Mouse (Mus musculus) lung, postnatal 36 days (tissue): ENCODE results near the gene Hddc3.
"Not testable (repeated sequence)": the region's sequence is repeated elsewhere in the genome, so short reads cannot be mapped to it uniquely, and the experiment has no call there.

Source experiments
- DNase-seq: peaks from one replicate; pipeline ENCODE4 v3.0.0; 2022; ENCODE audit warnings: mixed read lengths

Hddc3 gene

DNA sequence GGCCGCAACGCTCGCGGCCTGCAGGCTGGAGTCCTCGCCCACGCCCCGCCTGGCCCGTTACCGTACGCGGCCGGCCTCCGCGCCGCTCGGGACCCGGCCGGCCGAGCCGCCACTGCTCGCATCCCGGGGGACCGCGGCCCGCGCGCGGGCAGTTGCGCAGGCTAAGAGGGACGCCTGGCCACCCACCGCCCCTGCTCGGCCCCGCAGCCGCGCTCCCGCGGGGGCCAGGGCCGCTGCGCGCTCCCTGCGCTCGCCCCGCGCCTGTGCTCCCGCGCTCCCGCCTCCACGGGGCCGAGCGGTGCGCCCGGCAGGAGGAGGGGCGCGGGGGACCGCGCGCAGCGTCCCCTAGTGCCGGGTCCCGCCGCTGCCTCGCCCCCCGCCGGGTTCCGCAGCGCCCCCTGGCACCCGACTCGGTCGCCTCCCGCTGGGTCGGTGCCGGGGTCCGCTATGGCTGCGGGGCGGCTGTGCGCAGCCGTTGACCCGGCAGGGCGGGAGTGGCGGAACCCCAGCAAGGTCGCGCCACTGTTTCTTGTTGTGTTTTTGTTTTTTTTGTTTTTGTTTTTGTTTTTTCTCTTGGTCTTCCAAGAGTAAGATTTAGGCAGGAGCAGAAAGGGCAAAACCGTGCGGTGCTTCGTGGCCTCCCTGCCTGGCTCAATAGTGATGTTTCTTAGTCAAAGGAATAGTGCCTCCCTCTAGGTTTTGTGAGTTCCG lies 28.3 kb downstream of the Hddc3 start, which contains the start of gene Man2a2:
Man2a2 (minus strand) TSS at position 335 of the 711 bp plus-strand sequence.
- peak; percentile 70 for DNase-seq

DNA sequence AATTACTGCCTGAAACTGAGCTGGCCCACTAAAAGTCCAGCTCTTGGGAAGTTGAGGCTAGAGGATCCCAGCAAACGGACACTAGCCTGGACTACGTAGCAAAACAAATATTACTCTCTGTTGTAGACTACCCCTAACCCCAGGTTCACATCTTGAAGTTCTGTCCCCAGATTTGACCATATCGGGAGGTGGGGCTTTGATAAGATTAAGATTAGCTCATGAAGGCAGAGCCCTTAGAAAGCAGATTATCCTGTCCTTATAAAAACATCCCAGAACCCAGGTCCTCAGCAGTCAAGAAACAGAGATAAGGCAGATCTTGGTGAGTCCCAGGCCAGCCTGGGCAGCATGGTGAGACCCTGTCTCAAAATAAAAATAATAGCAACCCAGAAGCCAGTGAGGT lies 29.3 kb downstream of the Hddc3 start:
- no peak for DNase-seq

DNA sequence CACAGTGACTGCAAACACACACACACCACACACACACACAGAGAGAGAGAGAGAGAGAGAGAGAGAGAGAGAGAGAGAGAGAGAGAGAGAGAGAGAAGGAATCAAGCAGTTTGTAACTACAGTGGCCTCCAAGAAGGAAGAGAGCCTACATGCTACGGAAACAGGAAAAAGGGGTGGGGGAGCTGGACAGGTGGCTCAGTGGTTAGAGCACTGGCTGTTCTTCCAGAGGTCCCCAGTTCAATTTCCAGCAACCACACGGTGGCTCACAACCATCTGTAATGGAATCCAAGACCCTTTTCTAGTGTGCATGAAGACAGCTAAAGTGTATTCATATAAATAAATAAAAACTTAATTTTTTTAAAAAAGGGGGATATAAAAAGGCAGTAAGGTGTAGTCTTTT lies 29.8 kb downstream of the Hddc3 start:
- DNase-seq = no peak

DNA sequence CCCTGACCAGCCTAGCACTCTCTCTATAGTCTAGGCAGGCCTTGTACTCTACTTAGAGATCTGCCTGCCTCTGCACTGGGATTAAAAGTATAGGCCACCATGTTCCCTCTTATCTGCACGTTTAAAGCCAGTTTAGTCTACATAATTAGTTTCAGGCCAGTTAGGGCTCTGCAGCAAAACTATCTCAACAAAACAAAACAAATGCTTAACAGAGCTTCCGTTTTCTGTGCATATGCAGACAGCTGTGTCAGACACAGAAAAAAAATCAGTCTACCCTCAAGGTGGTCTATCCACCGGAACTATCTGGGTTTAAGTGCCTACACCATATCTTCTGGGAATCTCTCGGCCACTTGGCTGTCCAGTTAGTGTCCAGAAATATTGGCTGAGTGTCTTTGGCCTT lies 30.4 kb downstream of the Hddc3 start:
- no peak for DNase-seq

DNA sequence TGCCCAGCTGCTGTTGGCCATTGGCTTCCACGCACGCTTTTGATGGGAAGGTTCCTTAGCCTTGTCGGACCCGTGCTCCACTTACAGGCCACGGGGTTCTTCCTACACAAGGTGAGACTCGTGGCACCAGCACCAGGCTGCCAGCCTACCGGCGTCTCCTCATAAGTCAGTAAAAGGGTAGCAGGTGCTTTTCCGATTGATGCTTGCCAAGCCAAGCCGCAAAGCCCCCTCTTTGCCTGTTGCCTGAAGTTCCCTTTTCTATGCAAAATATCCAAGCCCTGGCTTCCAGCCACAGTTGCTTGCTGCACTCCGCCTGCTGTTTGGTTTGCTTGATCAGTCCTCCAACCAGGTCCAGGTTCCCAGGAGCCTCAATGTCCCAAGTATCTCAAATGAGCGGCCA lies 30.9 kb downstream of the Hddc3 start:
- DNase-seq = no peak

DNA sequence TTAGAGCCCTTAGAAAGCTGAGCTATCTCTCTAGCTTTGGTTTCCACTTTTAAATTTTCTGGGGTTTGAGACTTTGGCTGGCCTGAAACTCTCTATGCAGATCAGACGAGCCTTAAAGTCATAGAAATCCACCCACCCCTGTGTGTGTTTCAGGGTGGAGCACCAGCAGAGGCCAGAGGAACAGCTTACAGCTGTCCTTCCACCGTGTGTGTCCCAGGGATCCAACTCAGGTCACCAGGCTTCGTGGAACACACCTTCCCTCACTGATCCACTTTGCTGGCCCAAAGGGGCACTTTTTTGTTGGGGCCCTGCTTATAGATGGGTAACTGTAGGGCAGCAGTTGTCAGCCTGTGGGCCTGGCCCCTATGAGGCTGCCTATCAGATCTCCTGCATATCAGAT lies 31.4 kb downstream of the Hddc3 start:
- DNase-seq = no peak

DNA sequence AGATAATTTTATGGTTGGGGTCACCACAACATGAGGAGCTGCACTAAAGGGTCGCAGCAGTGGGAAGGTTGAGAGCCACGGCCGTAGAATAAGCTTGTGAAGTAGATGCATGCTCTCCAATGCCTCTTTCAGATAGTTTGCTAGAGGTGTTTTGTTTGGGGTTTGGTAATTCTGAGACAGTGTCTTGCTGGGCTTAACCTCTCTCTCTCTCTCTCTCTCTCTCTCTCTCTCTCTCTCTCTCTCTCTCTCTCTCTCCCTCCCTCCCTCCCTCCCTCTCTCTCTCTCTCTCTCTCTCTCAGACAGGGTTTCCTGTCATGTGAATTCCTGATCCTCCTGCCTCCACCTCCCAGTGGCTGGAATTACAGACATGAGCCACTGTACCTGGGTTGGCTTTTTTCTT lies 31.8 kb downstream of the Hddc3 start:
- DNase-seq = no peak

DNA sequence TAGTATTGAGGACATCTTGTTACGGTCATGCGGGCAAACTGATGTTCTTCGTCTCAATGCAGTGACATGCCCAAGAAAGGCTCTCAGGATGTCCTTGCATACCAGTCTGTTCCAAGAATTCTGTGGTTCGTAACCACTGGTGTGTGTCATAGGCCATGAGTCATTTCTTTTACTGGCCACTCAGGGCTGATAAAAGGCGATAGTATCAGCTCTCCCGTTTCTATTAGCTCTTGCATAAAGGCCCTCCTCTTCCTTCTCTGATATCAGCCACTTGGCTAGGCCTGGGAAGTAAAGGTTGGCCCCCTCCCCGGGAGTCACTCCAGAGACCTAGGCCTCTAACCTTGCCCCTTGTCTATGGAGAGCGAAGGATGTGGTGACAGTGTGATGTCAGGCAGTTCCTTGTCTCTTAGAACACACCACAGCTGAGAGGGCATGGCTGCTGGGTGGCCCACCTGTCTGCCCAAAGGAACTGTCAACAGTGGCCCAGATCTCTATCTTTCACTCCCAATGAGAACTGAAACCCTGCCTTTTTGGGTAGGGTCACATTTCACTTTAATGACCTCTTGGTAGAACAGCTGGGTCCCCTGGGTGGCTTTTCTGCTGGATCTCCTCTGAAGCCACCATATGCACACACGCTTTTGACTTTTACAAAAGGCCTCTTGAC lies 32.6 kb downstream of the Hddc3 start:
- peak; percentile 62 for DNase-seq

DNA sequence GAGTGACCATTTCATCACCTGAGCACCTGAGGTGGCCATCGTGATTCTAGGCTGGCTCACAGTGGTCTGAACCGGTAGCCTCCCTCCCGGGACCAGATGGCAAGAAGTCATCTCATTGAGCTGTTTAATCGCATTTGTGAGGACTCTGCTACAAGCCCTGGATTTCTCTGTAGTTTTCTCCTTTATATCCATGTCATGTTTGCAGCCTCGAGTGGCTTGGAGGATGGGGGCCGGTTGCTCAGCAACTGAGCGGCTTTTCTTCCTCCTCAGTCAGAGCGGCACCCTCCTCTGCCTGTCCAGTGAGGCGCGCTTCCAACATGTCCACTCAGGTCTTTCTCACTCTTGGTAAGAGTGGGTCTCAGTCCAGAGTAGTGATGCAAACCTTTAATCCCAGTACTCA lies 33.3 kb downstream of the Hddc3 start:
- no peak for DNase-seq

DNA sequence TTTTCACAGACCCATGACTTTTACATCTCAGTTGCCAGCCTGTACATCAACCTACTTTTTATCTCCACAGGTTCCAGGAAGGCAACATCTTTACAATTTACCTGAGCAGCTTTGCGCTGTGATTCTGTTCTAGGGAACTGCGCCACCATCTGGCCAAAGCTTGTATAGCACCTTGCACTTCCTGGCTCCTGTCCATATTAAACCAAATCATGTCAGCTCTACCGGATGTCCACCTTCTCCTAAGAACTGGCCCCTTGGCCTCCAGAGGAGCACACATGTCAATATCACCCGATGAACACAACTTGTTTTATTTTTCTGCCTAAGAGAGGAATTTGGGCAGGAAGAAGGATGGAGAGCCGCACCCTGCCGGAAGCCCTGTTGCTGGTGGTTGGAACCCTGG lies 34.6 kb downstream of the Hddc3 start:
- DNase-seq = peak; percentile 86

DNA sequence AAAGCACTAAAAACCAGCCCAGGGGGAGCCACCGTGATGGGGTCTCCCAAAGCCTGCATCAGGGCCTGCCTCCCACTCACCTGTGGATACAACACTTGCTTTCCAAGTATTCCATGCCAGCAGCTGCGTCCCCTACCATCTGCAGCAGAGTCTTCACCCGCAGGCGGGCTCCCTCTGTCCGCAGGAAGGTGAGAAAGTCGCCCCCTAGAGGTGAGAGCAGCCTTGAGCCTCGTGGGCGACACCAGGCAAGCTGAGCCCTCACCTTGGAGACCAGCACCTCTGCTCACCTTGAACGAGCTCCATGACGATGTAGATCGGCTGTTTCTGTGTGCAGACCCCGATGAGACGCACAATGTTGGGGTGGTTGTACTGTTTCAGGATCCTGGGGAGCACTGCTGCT lies 36.6 kb downstream of the Hddc3 start:
- peak; percentile 56 for DNase-seq

DNA sequence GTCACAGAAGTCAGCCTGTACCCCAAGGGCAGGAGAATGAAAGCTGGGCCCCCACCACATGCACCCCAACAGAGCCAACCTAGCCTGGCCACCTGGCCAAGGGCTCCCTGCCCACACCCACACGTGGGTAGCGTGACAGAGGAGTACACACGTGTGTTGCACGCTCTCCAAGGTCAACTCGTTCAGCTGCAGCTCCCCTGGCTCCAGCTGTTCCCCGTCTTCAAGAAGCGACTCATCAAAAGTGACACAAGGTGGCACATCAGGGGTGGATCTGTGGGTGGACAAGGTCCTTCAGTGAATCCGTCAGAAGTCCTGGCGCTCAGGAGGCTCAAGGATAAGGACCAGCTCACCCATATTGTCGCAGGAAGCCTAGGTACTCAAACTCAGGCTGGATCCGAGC lies 40.0 kb downstream of the Hddc3 start:
- DNase-seq = no peak

DNA sequence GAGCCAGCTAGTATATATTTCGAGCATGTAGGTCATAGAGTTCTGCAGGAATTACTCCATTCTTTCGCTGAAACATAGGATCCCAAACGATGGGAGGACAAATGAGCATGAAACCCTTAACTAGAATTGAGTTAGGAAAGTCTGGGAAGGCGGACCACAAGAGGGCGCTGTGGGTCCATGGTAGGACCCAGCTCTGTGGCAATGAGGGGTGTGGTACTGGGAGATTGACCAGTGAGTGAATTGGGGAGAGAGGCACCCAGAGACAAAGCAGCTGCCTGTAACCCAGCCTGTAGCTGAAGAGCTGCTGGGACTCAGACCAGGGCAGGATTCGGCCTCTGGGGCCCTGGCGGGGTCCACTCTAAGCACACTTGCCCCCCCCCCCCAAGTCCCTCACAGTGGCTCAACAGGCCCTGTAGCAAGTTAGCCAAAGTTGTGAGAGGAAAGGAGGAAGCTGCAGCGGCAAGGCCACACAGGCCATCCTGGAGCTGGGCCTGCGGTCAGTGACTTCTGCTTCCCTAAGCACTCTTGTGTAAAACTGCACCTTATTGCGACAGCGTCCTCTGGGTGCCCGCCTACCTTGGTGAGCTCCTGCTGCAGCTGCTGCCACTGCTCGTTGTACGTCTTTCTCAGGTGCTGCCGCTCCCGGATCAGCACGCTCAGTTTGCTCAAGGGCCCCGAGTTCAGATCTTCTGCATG lies 43.5 kb downstream of the Hddc3 start:
- DNase-seq = peak; percentile 96

DNA sequence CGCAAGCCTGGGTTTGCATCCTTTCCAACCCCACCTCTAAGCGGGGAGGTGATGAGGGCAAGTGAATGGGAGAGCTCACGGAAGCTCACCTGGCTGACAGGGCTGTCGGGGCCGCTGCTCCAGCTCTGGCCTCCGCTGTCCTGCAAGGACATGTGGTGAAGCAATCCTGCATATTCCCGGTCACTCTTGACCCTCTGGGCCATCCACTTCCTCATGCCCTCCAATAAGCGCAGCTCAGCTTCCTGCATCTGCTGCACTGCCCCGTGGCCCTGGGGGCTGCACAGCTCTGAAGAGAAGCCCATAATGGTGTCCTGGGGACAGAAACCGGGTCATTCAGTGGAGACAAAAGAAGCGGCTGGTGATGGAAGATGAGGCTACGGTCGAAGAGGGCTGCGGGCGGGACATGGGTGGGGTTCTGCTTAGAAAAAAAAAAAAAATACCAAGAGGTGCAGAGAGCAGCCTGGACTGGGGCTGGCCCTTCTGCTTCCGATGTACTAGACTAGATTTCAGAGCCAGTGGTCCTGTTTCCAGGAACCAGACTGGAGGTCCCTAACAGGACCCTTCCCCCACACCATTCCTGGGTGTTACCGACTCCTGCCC lies 44.2 kb downstream of the Hddc3 start:
- DNase-seq = peak; percentile 53

DNA sequence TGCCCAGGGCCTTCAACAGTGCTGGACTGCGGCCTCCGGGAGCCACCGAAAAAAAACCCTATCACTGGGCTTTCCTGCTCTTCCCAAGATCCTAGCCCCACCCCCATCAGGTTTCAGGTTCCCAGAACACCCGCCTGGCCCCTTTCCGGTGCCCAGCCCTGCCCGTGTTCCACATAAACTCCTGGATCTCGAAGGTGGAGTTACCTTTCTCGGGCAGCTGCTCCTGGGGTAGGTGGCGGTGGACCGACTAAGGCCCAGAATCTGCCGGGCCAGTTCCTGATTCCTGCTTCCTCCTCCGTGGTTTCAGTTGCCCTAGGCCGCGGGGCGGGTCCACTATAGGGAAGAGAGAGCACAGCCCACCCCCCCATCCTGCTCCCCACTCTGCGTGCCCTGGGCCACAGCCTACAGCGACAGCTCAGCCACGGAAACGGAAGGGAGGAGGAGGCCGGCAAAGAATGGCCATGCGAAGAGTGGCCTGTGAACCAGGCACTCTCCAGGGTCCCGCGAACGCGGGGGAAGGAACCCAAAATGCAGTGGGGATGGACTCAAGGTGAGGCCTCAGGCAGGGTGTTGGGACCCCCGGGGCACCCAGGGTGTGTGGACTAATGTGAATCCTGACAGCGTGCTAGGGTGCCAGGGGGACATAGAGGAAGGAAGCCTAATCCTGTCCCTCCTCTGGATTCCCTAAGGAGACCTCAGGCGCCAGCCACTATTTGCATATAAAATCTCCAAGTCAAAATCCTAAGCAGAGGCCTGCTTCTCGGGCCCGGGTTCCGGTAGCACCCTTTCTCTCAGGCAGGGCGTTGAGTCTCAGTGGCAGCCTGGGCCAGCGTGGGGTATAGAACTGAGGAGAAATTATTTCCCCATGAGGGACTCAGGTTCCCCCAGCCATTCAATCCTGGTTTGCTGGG lies 45.0 kb downstream of the Hddc3 start, which contains the start of gene Fes:
Fes (minus strand) TSS at position 314 of the 911 bp plus-strand sequence.
- peak; percentile 90 for DNase-seq

DNA sequence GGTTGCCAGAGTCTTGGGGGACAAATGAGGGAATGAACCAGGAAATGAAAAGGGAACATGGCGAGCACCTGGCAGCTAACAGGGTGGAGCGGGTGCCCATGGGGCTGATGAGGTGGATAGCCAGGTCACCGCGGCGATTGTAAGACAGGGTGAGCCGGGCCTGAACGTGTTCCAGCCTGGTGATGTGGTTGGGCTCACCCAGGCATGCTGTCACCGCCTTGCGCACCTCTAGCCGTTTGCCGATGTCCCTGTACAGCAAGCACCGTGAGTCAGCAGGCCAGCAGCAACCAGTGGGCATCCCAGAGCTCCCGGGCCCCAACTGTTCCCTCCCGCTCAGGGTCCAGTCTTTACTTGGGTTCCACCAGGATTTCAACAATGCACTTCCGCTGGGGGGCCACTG lies 49.2 kb downstream of the Hddc3 start:
- no peak for DNase-seq

DNA sequence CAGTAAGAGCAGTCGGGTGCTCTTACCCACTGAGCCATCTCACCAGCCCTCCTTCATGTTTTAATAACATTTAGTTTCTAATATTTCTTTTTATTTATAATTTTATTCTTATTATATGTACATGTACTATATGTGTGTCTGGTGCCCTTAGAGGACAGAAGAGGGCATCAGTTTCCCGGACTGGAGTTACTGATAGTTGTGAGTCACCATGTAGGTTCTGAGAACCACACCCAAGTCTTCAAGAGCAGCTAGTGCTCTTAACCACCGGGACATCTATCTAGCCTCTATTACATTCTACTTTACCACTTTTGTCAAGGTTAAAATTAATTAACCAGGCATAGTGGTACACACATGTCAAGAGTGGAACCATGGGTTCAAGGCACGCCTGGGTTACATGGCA lies 51.7 kb downstream of the Hddc3 start:
- no peak for DNase-seq

DNA sequence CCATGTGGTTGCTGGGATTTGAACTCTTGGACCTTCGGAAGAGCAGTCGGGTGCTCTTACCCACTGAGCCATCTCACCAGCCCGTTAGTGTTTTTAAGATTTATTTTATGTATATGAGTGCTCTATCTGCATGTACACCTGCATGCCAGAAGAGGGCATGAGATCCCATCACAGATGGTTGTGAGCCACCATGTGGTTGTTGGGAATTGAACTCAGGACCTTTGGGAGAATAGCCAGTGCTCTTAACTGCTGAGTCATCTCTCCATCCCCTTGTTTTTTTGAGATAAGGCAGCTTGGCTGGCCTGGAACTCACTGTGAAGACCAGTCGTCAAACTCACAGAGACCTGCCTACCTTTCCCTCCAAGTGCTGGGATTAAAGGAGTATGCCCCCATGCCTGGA lies 53.5 kb downstream of the Hddc3 start:
- DNase-seq = not testable (repeated sequence)

DNA sequence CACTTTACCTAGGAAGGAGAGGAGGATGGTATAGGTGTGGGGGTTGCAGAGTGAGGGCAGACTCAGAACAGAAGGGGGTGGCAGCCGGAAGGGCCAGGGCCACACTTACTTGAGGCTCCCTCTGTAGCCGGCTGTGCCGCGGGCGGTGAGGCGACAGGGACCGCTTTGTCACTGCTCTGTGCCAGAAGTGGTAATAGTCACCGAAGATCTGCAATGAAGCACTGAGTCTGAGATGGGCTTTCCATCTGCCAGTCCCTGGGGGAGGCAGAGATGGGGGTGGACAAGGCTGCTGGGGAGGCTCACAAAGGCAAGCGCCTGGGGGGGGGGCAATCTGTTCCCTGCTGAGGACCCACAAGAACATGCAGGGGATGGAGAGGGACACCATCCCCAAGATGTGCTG lies 55.1 kb downstream of the Hddc3 start:
- no peak for DNase-seq

DNA sequence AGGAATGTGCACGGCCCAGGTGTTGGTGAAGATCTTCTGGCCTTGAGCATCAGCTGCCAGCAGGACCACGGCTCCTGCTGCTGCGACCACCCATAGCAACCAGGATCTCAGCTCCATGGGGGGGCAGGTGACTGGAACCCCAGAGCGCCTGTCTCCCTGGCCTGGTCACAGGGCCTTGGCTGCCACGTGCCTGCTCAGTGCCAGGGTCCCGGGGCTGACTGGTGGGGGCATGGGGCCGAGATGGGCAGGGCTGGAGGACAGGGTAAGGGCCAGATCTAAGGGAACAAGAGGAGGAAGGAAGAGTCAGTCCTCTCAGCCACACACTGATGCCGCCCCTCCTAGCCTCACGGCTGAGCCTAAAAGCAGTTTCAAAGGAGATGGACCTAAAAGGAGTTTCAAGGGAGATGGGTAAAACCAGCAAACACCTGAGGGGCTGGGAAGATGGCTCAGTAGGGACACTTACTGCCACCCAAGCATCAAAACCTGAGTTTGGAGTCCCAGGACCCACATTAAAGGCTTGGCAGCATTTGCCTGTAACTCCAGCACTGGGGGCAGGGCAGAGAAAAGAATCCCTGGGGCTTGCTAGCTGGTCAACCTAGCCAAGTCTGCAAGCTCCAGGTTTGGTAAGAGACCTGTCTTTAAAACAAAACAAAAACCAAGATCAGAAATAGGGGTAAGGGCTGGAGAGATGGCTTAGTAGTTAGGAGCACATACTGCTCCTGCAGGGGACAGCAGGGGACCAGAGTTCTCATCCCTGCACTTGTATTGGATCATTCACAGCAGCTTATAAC lies 55.9 kb downstream of the Hddc3 start:
- DNase-seq = no peak

DNA sequence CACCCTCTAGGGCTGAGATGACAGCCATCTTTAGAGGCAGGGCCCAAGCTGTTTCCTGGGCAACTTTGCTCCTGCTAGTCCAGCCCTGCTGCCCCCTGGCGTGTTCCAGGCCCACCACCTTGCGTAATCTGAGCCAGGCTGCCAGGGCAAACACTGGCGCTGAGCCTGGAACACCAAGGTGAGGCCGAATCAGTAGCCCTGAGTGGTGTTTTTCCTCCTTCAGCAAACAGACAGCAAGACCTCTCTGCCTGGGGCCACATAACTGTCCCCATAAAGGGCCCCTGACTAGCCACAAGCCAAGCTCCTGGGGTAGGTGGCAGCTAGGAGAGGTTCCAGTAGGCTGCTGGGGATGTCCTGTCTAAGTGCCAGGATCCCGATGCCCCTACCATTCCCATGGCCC lies 57.2 kb downstream of the Hddc3 start:
- DNase-seq = peak; percentile 89
